Mouse (Mus musculus) kidney, adult 2 months (tissue): ENCODE measurements around the gene Tbc1d24.

Experiments
- CTCF ChIP-seq: fragments of 200-500 bp; conservative IDR thresholded peaks from 2 replicates; pipeline ENCODE4 v1.5.1; 2011; ENCODE audit warnings: low read depth, mild to moderate bottlenecking, control low read depth, low read length, moderate library complexity, mixed read lengths; ENCODE audit not compliant: insufficient read depth, insufficient read length
- POLR2A ChIP-seq: fragments of 200-500 bp; IDR thresholded peaks from one replicate; pipeline ENCODE4 v1.6.1; 2011; ENCODE audit warnings: low read depth, low read length, control low read depth

GRCm38 (mm10) chr17:24161466-24161865 lies 43.9 kb downstream of the Tbc1d24 start:
- TF ChIP-seq CTCF = no peak
- no peak for TF ChIP-seq POLR2A
